In genomic region chr7:67715176-67715575, GRCm38 (mm10) we compare ENCODE assay signal across 12 mouse cellular contexts. TPM values are rescaled to one million over a fixed set of nuclear protein-coding genes. Genes with fewer than 3 reads are reported as not detected.
A peak's percentile ranks its signal among the peaks of the same experiment; 100 is the strongest.
DNase-seq lines count a peak whose midpoint lies in the region; ATAC-seq and TF ChIP-seq lines count a peak whose summit lies in the region.
"Had no signal": no experiment of that assay in that cellular context is flagged by ENCODE, and none has a peak within 500 bp of the region (broad histone marks: within the 10 kb centered on the region; RNA-seq: fewer than 3 reads in every experiment).

No protein-coding gene starts in this region.

- TF ChIP-seq CTCF in layer of hippocampus, adult 2 months (conservative IDR thresholded peaks at IDR 0.05): no peak

- DNase-seq in forebrain, embryonic 10.5 days (ENCODE audit: extremely low spot score, low spot score): no peak
- DNase-seq in layer of hippocampus, adult 2 months (ENCODE audit: low spot score in 2 of 2): no peak
- DNase-seq in layer of hippocampus, postnatal 10 days (ENCODE audit: low spot score in 2 of 2): no peak
- no peak for DNase-seq in cerebellum, adult 8-10 months
- DNase-seq in yolk sac, embryonic 10.5 days (ENCODE audit: low spot score): no peak
- DNase-seq: cerebellum, postnatal 10 days; lung, postnatal 4 days; thymus, postnatal 14 days had no signal

- no peak for ATAC-seq in forebrain, embryonic 12.5 days (ENCODE audit: low FRiP score)
- no peak for ATAC-seq in heart, embryonic 12.5 days (ENCODE audit: insufficient number of reproducible peaks, low FRiP score)
- ATAC-seq in midbrain, embryonic 13.5 days: no peak
- ATAC-seq: liver, embryonic 12.5 days had no signal

- H3K27ac ChIP-seq in forebrain, embryonic 10.5 days: peak overlapping the region; percentile 76
- no peak overlapping the region for H3K27ac ChIP-seq in forebrain, embryonic 12.5 days
- H3K27ac ChIP-seq in layer of hippocampus, adult 2 months: peak overlapping the region; percentile 46; the same call in 1 of the 2 replicates
- peak overlapping the region; percentile 83; the same call in 1 of the 2 replicates for H3K27ac ChIP-seq in heart, embryonic 12.5 days (ENCODE audit: poor library complexity, severe bottlenecking)
- H3K27ac ChIP-seq in midbrain, embryonic 13.5 days: peak overlapping the region; percentile 82; the same call in 1 of the 2 replicates
- H3K27ac ChIP-seq: liver, embryonic 12.5 days had no signal

- WGBS in forebrain, embryonic 10.5 days: 84% methylated on average over 7 of the region's 7 CpGs
- 82% methylated on average over 7 of the region's 7 CpGs for WGBS in forebrain, embryonic 12.5 days
- WGBS in heart, embryonic 12.5 days: 62% methylated on average over 7 of the region's 7 CpGs
- 75% methylated on average over 7 of the region's 7 CpGs for WGBS in midbrain, embryonic 13.5 days

- peaks cover 87% of the 10 kb centered on the region for H3K36me3 ChIP-seq in forebrain, embryonic 10.5 days (replicated peaks)
- peaks cover 32% of the 10 kb centered on the region for H3K36me3 ChIP-seq in forebrain, embryonic 12.5 days (replicated peaks)
- H3K36me3 ChIP-seq in heart, embryonic 12.5 days: peaks cover 39% of the 10 kb centered on the region
- peaks cover 9% of the 10 kb centered on the region for H3K36me3 ChIP-seq in midbrain, embryonic 13.5 days

- no peak overlapping the region for H3K9ac ChIP-seq in forebrain, embryonic 12.5 days
- no peak overlapping the region for H3K9ac ChIP-seq in heart, embryonic 12.5 days
- no peak overlapping the region for H3K9ac ChIP-seq in midbrain, embryonic 13.5 days (replicated peaks)
- H3K9ac ChIP-seq: liver, embryonic 12.5 days had no signal

- peaks cover 15% of the 10 kb centered on the region for H3K4me1 ChIP-seq in forebrain, embryonic 10.5 days
- peaks cover 14% of the 10 kb centered on the region for H3K4me1 ChIP-seq in forebrain, embryonic 12.5 days
- H3K4me1 ChIP-seq in heart, embryonic 12.5 days (replicated peaks): peaks cover 67% of the 10 kb centered on the region
- peaks cover 20% of the 10 kb centered on the region for H3K4me1 ChIP-seq in midbrain, embryonic 13.5 days (replicated peaks)

- H3K27me3 ChIP-seq in forebrain, embryonic 10.5 days (ENCODE audit: poor library complexity, severe bottlenecking): no peaks in the 10 kb centered on the region
- no peaks in the 10 kb centered on the region for H3K27me3 ChIP-seq in forebrain, embryonic 12.5 days
- H3K27me3 ChIP-seq in heart, embryonic 12.5 days (replicated peaks): no peaks in the 10 kb centered on the region
- H3K27me3 ChIP-seq in midbrain, embryonic 13.5 days: no peaks in the 10 kb centered on the region
- H3K27me3 ChIP-seq: liver, embryonic 12.5 days had no signal

- no peaks in the 10 kb centered on the region for H3K9me3 ChIP-seq in forebrain, embryonic 10.5 days
- no peaks in the 10 kb centered on the region for H3K9me3 ChIP-seq in forebrain, embryonic 12.5 days
- H3K9me3 ChIP-seq in heart, embryonic 12.5 days (replicated peaks): peaks cover 3% of the 10 kb centered on the region; the same call in 1 of the 2 replicates
- no peaks in the 10 kb centered on the region for H3K9me3 ChIP-seq in midbrain, embryonic 13.5 days
- H3K9me3 ChIP-seq: liver, embryonic 12.5 days had no signal

- H3K4me3 ChIP-seq in forebrain, embryonic 10.5 days: no peak overlapping the region
- no peak overlapping the region for H3K4me3 ChIP-seq in forebrain, embryonic 12.5 days (replicated peaks)
- no peak overlapping the region for H3K4me3 ChIP-seq in layer of hippocampus, adult 2 months
- H3K4me3 ChIP-seq in heart, embryonic 12.5 days: no peak overlapping the region
- H3K4me3 ChIP-seq in midbrain, embryonic 13.5 days (replicated peaks): no peak overlapping the region
- H3K4me3 ChIP-seq: liver, embryonic 12.5 days had no signal

- H3K4me2 ChIP-seq in forebrain, embryonic 12.5 days: no peak overlapping the region
- H3K4me2 ChIP-seq in heart, embryonic 12.5 days: no peak overlapping the region
- no peak overlapping the region for H3K4me2 ChIP-seq in midbrain, embryonic 13.5 days (replicated peaks)
- H3K4me2 ChIP-seq: liver, embryonic 12.5 days had no signal

RNA-seq across cellular contexts. Expression of gene Synm, which starts 44.4 kb away (rescaled TPM):
- polyA plus RNA-seq in forebrain, embryonic 10.5 days (2016; fragmentation: Nextera tagmentation; extraction: Ambion mirVana): 0.62 and 0.78 TPM in 2 replicates
- polyA plus RNA-seq in forebrain, embryonic 12.5 days (2016; fragmentation: Nextera tagmentation; extraction: Ambion mirVana): 1.1 and 1.4 TPM in 2 replicates
- total RNA-seq in layer of hippocampus, adult 2 months (2021): 10 to 100 TPM; 18.7 to 22.2 TPM
- 10 to 100 TPM; 26.8 to 29.4 TPM for total RNA-seq in layer of hippocampus, postnatal 10 days (2021)
- polyA plus RNA-seq in heart, embryonic 12.5 days (2016; fragmentation: Nextera tagmentation; extraction: Ambion mirVana): 6.6 and 6.7 TPM in 2 replicates
- polyA plus RNA-seq in midbrain, embryonic 13.5 days (2015; fragmentation: Nextera tagmentation; extraction: Ambion mirVana): 2.6 and 2.8 TPM in 2 replicates
